Comparison of ENCODE assay signal across 16 mouse cellular contexts in the genomic region with DNA sequence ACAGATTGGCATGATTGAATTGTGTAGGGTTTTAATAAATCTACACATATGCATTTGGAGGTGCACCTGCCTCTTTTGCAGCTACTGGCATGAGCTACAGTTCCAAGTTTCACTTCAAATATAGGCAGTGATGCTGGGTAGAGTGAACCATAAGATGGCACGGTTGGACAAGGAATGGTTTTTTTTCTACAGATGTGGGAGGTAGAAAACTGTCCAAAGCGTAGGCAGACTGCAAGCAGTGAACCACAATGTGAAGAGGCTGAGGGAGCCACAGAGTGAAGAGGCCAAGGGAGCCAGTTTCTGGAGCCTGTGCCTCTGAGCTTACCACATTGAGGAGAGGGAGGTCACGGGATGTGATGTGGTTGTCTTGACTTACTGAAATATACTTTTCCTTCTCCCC.
"Had no signal": no experiment of that assay in that cellular context is flagged by ENCODE, and none has a peak within 500 bp of the region (broad histone marks: within the 10 kb centered on the region; RNA-seq: fewer than 3 reads in every experiment).

No protein-coding gene starts in this region.

- DNase-seq: kidney, adult 18-20 months; kidney, postnatal 10 days; liver; liver, embryonic 13.5 days; liver, postnatal 0 days; lung, postnatal 14 days; retina, postnatal 1 day; thymus, adult 18-20 months; thymus, postnatal 14 days had no signal

- H3K27ac ChIP-seq: intestine, embryonic 15.5 days; limb, embryonic 12.5 days; liver, embryonic 13.5 days; lung, embryonic 15.5 days; macrophage; midbrain, embryonic 15.5 days; neural tube, embryonic 13.5 days had no signal

- H3K4me1 ChIP-seq: intestine, embryonic 15.5 days; limb, embryonic 12.5 days; liver, embryonic 13.5 days; lung, embryonic 15.5 days; megakaryocyte, embryonic 14.5 days; midbrain, embryonic 15.5 days; neural tube, embryonic 13.5 days had no signal

- ATAC-seq: intestine, embryonic 15.5 days; liver, postnatal 0 days; midbrain, embryonic 15.5 days had no signal

- H3K4me3 ChIP-seq: intestine, embryonic 15.5 days; limb, embryonic 12.5 days; liver, embryonic 13.5 days; lung, embryonic 15.5 days; megakaryocyte, embryonic 14.5 days; midbrain, embryonic 15.5 days; neural tube, embryonic 13.5 days had no signal
